Mouse (Mus musculus): ENCODE data around the gene Fmnl2.

- TF ChIP-seq CTCF (conservative IDR thresholded peaks at IDR 0.05 in 1 of 2, IDR thresholded peaks at IDR 0.05 in 1 of 2; ENCODE audit: low read depth in 2 of 2, low read length in 2 of 2) (no peak), POLR2A (IDR thresholded peaks at IDR 0.05; ENCODE audit: low read depth, low read length) (no peak), KAT2A (IDR thresholded peaks at IDR 0.05; ENCODE audit: insufficient replicate concordance, low read length) (no peak), POLR2AphosphoS2 (IDR thresholded peaks at IDR 0.05; ENCODE audit: low read depth, low read length) (no peak), MEF2A (IDR thresholded peaks at IDR 0.05; ENCODE audit: borderline replicate concordance, low read depth, low read length) (no peak), ZC3H11A (IDR thresholded peaks at IDR 0.05; ENCODE audit: low read depth, low read length) (no peak), USF2 (conservative IDR thresholded peaks at IDR 0.05; ENCODE audit: low read depth, low read length) (no peak), ZNF384 (IDR thresholded peaks at IDR 0.05; ENCODE audit: low read depth, low read length) (no peak), TBP (conservative IDR thresholded peaks at IDR 0.05; ENCODE audit: low read depth, low read length) (no peak), CHD2 (IDR thresholded peaks at IDR 0.05; ENCODE audit: low read length) (no peak), RCOR1 (conservative IDR thresholded peaks at IDR 0.05; ENCODE audit: low read depth, low read length) (no peak), MAX (IDR thresholded peaks at IDR 0.05; ENCODE audit: low read length) (no peak), SMC3 (IDR thresholded peaks at IDR 0.05; ENCODE audit: low read depth, low read length) (no peak)
Measured at GRCm38 (mm10) chr2:53082045-53082444, 224.4 kb downstream of the Fmnl2 start.

Data from CH12.LX (cell line).